Mouse (Mus musculus) CH12.LX (cell line): Measurements from ENCODE around the gene Myom1. TPM values are rescaled to one million over a fixed set of nuclear protein-coding genes. Genes with fewer than 3 reads are reported as not detected.

Experiments used
- DNase-seq: peaks from one replicate; pipeline ENCODE4 v3.0.0-alpha.2; 2013; ENCODE audit errors: extremely low read depth
- H3K27ac ChIP-seq: 2 replicates; pipeline ENCODE4 v1.5.1; 2012; ENCODE audit warnings: low read depth, mild to moderate bottlenecking, control low read depth, moderate library complexity; ENCODE audit not compliant: insufficient read depth
- H3K27me3 ChIP-seq: replicated peaks from 2 replicates; pipeline ENCODE3; 2012; ENCODE audit warnings: inconsistent platforms
- H3K36me3 ChIP-seq, 2 experiments: replicated peaks in 1 of 2; 2 replicates each; pipeline versions ENCODE3 to v1.6.1; 2012; ENCODE audit warnings: inconsistent platforms in 1 of 2, low read length in 1 of 2, mild to moderate bottlenecking in 1 of 2, mixed read lengths in 1 of 2, moderate library complexity in 1 of 2; ENCODE audit not compliant: control insufficient read depth in 1 of 2, insufficient read depth in 1 of 2
- H3K4me1 ChIP-seq, 2 experiments: 2 replicates each; pipeline ENCODE4 v1.6.1; 2012; ENCODE audit warnings: inconsistent platforms in 1 of 2, moderate library complexity in 1 of 2; ENCODE audit not compliant: insufficient read depth in 2 of 2, control insufficient read depth in 1 of 2
- H3K4me2 ChIP-seq: 2 replicates; pipeline ENCODE4 v1.6.1; 2012; ENCODE audit warnings: low read depth, mild to moderate bottlenecking, control low read depth; ENCODE audit not compliant: poor library complexity, insufficient read depth, severe bottlenecking
- H3K4me3 ChIP-seq, 3 experiments: fragments of 150-350 bp in 1 of 3; sonication (generic) in 1 of 3; replicated peaks in 1 of 3; 2 replicates each; pipeline versions ENCODE3 to v1.5.1; 2011 to 2012; ENCODE audit warnings: low read depth in 2 of 3, low read length in 2 of 3, mild to moderate bottlenecking in 2 of 3, moderate library complexity in 2 of 3, control low read depth in 1 of 3, improper control_type of control experiment in 1 of 3, inconsistent platforms in 1 of 3, mixed read lengths in 1 of 3; ENCODE audit not compliant: poor library complexity in 1 of 3
- H3K79me2 ChIP-seq: replicated peaks from 2 replicates; pipeline ENCODE4 v1.6.1; 2012; ENCODE audit warnings: mild to moderate bottlenecking, moderate library complexity; ENCODE audit not compliant: control insufficient read depth, poor library complexity, insufficient read depth, severe bottlenecking; ENCODE audit errors: extremely low read depth
- H3K9ac ChIP-seq: 2 replicates; pipeline ENCODE4 v1.6.1; 2012; ENCODE audit warnings: low read depth, mild to moderate bottlenecking, control low read depth, moderate library complexity; ENCODE audit not compliant: insufficient read depth
- H3K9me3 ChIP-seq: replicated peaks from 2 replicates; pipeline ENCODE3; 2012; ENCODE audit warnings: low read length, inconsistent platforms, mixed read lengths
- BHLHE40 ChIP-seq: IDR thresholded peaks from 2 replicates; pipeline ENCODE4 v1.6.1; 2011; ENCODE audit warnings: mild to moderate bottlenecking, low read depth, low read length, improper control_type of control experiment
- CHD1 ChIP-seq: IDR thresholded peaks from 2 replicates; pipeline ENCODE4 v1.6.1; 2012; ENCODE audit warnings: low read depth, low read length, improper control_type of control experiment, inconsistent platforms
- CTCF ChIP-seq, 2 experiments: IDR thresholded peaks in 1 of 2; conservative IDR thresholded peaks in 1 of 2; 2 replicates each; pipeline ENCODE4 v1.5.1; 2011 to 2012; ENCODE audit warnings: low read depth in 2 of 2, low read length in 2 of 2, improper control_type of control experiment in 1 of 2, inconsistent platforms in 1 of 2, mild to moderate bottlenecking in 1 of 2, moderate library complexity in 1 of 2
- ELF1 ChIP-seq: IDR thresholded peaks from 2 replicates; pipeline ENCODE4 v1.6.1; 2014; ENCODE audit warnings: low read depth, mild to moderate bottlenecking, inconsistent platforms, low read length, improper control_type of control experiment
- EP300 ChIP-seq: IDR thresholded peaks from 2 replicates; pipeline ENCODE4 v1.6.1; 2011; ENCODE audit warnings: low read length, improper control_type of control experiment
- HCFC1 ChIP-seq: IDR thresholded peaks from 2 replicates; pipeline ENCODE4 v1.6.1; 2012; ENCODE audit warnings: low read depth, mild to moderate bottlenecking, inconsistent platforms, low read length, improper control_type of control experiment
- IRF4 ChIP-seq: IDR thresholded peaks from 2 replicates; pipeline ENCODE4 v1.6.1; 2014; ENCODE audit warnings: low read depth, mild to moderate bottlenecking, inconsistent platforms, low read length, improper control_type of control experiment
- JUN ChIP-seq: IDR thresholded peaks from 2 replicates; pipeline ENCODE4 v1.6.1; 2011; ENCODE audit warnings: low read depth, mild to moderate bottlenecking, low read length, improper control_type of control experiment, moderate library complexity; ENCODE audit not compliant: insufficient read depth
- JUND ChIP-seq: conservative IDR thresholded peaks from 2 replicates; pipeline ENCODE4 v1.6.1; 2011; ENCODE audit warnings: low read depth, low read length, improper control_type of control experiment
- KAT2A ChIP-seq: IDR thresholded peaks from 2 replicates; pipeline ENCODE4 v1.6.1; 2012; ENCODE audit warnings: low read length, improper control_type of control experiment, inconsistent platforms; ENCODE audit not compliant: insufficient replicate concordance
- MAFK ChIP-seq: IDR thresholded peaks from 2 replicates; pipeline ENCODE4 v1.6.1; 2011; ENCODE audit warnings: low read length, improper control_type of control experiment; ENCODE audit not compliant: insufficient replicate concordance
- MEF2A ChIP-seq: IDR thresholded peaks from 2 replicates; pipeline ENCODE4 v1.6.1; 2014; ENCODE audit warnings: low read depth, mild to moderate bottlenecking, inconsistent platforms, low read length, improper control_type of control experiment, borderline replicate concordance
- MXI1 ChIP-seq: IDR thresholded peaks from 2 replicates; pipeline ENCODE4 v1.6.1; 2011; ENCODE audit warnings: mild to moderate bottlenecking, low read depth, low read length, improper control_type of control experiment
- MYC ChIP-seq: IDR thresholded peaks from 2 replicates; pipeline ENCODE4 v1.6.1; 2011; ENCODE audit warnings: low read depth, mild to moderate bottlenecking, improper control_type of control experiment, low read length
- NELFE ChIP-seq: IDR thresholded peaks from 2 replicates; pipeline ENCODE4 v1.6.1; 2011; ENCODE audit warnings: low read depth, low read length, improper control_type of control experiment
- PAX5 ChIP-seq: IDR thresholded peaks from 2 replicates; pipeline ENCODE4 v1.6.1; 2012; ENCODE audit warnings: low read length, inconsistent platforms, mixed read lengths
- POLR2A ChIP-seq: IDR thresholded peaks from 2 replicates; pipeline ENCODE4 v1.6.1; 2011; ENCODE audit warnings: low read depth, mild to moderate bottlenecking, improper control_type of control experiment, low read length
- RAD21 ChIP-seq: IDR thresholded peaks from 2 replicates; pipeline ENCODE4 v1.6.1; 2011; ENCODE audit warnings: low read depth, mild to moderate bottlenecking, low read length, improper control_type of control experiment, moderate library complexity
- SIN3A ChIP-seq: IDR thresholded peaks from 2 replicates; pipeline ENCODE4 v1.6.1; 2012; ENCODE audit warnings: low read length, improper control_type of control experiment, inconsistent platforms
- USF1 ChIP-seq: IDR thresholded peaks from 2 replicates; pipeline ENCODE4 v1.6.1; 2014; ENCODE audit warnings: low read depth, mild to moderate bottlenecking, inconsistent platforms, low read length, improper control_type of control experiment
- ZNF384 ChIP-seq: IDR thresholded peaks from 2 replicates; pipeline ENCODE4 v1.6.1; 2012; ENCODE audit warnings: low read depth, low read length, improper control_type of control experiment, inconsistent platforms
- dilution Hi-C: fragments of 300-500 bp; cut with MboI; formaldehyde crosslinking; loops from 2 replicates; pipeline ENCODE4 v1.14.3; 2020; ENCODE audit warnings: low sequenced_read_pairs; ENCODE audit not compliant: extremely low pct_unique_long_range_greater_than_20kb, extremely low pct_ligation_motif_present
- in situ Hi-C: fragments of 300-500 bp; cut with MboI; formaldehyde crosslinking; loops from 3 replicates; pipeline ENCODE4 v1.14.3; 2019; ENCODE audit warnings: low sequenced_read_pairs, low pct_ligation_motif_present, low pct_unique_long_range_greater_than_20kb, mixed read lengths
- polyA plus RNA-seq: library from polyadenylated mRNA; unstranded; fragments of >175 nt; gene quantifications from 2 replicates; pipeline ENCODE4 v1.2.1, GENCODE M21; 2012; ENCODE audit warnings: low read depth; ENCODE audit not compliant: insufficient read length
- total RNA-seq, 2 experiments: library from RNA; depleted of rRNA; stranded (reverse); fragments of 300-350 nt in 1 of 2; fragments of >200 nt in 1 of 2; gene quantifications; 2 replicates each; pipeline ENCODE4 v1.2.3; 2012 to 2014

The Myom1 gene
- total and polyA plus RNA-seq, 3 experiments = 0.26 to 0.93 (median 0.55) TPM

DNA sequence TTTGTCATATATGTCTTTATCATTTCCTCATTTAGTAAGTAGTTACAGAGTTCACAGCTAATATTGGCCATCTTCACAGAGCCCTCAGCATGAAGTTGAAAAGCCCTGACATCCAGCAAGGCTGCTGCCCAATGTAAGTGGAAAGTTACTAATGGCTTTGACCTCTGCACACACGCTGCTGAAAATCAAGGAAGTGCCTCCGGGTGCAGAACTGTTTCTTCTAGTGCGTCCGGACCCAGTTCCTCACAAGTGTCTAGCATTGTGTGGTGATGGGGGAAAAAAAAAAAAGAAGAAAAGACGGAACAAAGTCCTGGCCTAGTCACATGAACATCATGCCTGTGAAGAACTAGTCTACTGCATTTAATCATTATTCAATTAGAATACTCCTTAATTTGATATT is 132.7 kb downstream of the Myom1 start:
- in situ Hi-C loops (no loop called here), dilution Hi-C loops (no loop called here)
- H3K27me3 ChIP-seq = no peaks in the 10 kb centered on the region
- H3K4me2 ChIP-seq = no peak overlapping the region
- no peaks in the 10 kb centered on the region for H3K36me3 ChIP-seq
- H3K27ac ChIP-seq = no peak overlapping the region
- no peak overlapping the region for H3K4me3 ChIP-seq
- no peaks in the 10 kb centered on the region for H3K9me3 ChIP-seq
- H3K4me1 ChIP-seq = peaks cover 5 to 11% of the 10 kb centered on the region in 2 experiments
- no peak overlapping the region for H3K9ac ChIP-seq
- no peak for DNase-seq
- TF ChIP-seq EP300 = no peak
- TF ChIP-seq USF1 = no peak
- no peak for TF ChIP-seq BHLHE40
- TF ChIP-seq ZNF384 = no peak
- TF ChIP-seq RAD21 = no peak
- no peak for TF ChIP-seq PAX5
- TF ChIP-seq ELF1 = no peak
- no peak for TF ChIP-seq IRF4
- no peak for TF ChIP-seq JUN
- TF ChIP-seq HCFC1 = no peak
- no peak for TF ChIP-seq MYC
- TF ChIP-seq SIN3A = no peak
- no peak for TF ChIP-seq CTCF (conservative IDR thresholded peaks at IDR 0.05 in 1 of 2, IDR thresholded peaks at IDR 0.05 in 1 of 2; ENCODE audit: low read depth in 2 of 2, low read length in 2 of 2)
- no peak for TF ChIP-seq JUND
- TF ChIP-seq MXI1 = no peak
- TF ChIP-seq MEF2A = no peak
- TF ChIP-seq MAFK = no peak
- no peak for TF ChIP-seq NELFE
- no peaks in the 10 kb centered on the region for H3K79me2 ChIP-seq

DNA sequence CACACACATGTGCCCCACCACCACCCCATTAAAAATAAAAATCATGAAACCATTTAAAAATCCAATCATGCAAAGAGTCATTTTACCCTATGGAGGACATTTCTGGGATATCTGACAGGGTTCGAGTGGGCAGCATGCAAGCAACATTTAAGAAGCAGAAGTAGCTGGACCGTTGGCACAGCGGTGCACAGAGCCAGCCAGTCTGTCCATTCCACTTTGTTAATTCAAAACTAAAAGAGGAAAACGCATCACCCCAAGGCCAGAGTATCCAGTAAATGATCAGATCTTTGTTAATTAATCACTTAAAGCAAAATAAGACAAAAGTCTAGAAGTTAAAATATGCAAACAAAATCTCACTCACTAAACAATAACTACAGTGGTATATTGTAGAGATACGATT is 133.4 kb downstream of the Myom1 start:
- H3K4me1 ChIP-seq = peaks cover 5 to 8% of the 10 kb centered on the region in 2 experiments; a peak in 3 of 4 replicates
- H3K79me2 ChIP-seq = no peaks in the 10 kb centered on the region
- TF ChIP-seq CTCF (conservative IDR thresholded peaks at IDR 0.05 in 1 of 2, IDR thresholded peaks at IDR 0.05 in 1 of 2; ENCODE audit: low read depth in 2 of 2, low read length in 2 of 2) (no peak), KAT2A (no peak), CHD1 (no peak), USF1 (no peak), MXI1 (no peak), POLR2A (no peak)
- no peaks in the 10 kb centered on the region for H3K9me3 ChIP-seq
- no peak overlapping the region for H3K9ac ChIP-seq
- no peak overlapping the region for H3K27ac ChIP-seq
- no peaks in the 10 kb centered on the region for H3K27me3 ChIP-seq
- dilution Hi-C loops (no loop called here), in situ Hi-C loops (no loop called here)
- H3K4me2 ChIP-seq = no peak overlapping the region
- no peaks in the 10 kb centered on the region for H3K36me3 ChIP-seq
- no peak overlapping the region for H3K4me3 ChIP-seq
- DNase-seq = no peak
